Mouse (Mus musculus) layer of hippocampus, postnatal 10 days (tissue): ENCODE data around the gene Gm11037. TPM values are rescaled to one million over a fixed set of nuclear protein-coding genes. Genes with fewer than 3 reads are reported as not detected.
A peak's percentile ranks its signal among the peaks of the same experiment; 100 is the strongest.

Experiments used
- DNase-seq, 2 experiments: peaks; one replicate each; pipeline ENCODE4 v3.0.0; 2021; ENCODE audit warnings: low spot score in 2 of 2
- total RNA-seq, 2 experiments: library from RNA; stranded (reverse); gene quantifications; 2 replicates each; pipeline ENCODE4 v1.2.3; 2021

Gene Gm11037
- total RNA-seq, 2 experiments from 2014 or later, result not detected

DNA sequence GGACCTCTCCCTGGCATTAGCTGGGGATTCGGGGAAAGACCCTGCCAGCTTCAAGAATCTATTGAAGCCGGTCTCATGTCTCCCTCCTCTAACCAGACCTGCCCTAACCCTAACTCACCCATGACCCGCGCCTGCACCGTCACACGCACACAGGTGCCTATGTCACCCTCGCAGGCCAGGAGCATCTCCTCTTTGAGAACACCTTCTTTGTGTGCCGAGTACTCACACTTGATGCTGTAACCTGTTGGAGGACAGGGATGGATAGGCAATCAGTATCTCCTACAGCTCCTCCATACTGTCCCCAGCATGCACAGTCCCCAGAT is 13.7 kb downstream of the Gm11037 start:
- no peak for DNase-seq

DNA sequence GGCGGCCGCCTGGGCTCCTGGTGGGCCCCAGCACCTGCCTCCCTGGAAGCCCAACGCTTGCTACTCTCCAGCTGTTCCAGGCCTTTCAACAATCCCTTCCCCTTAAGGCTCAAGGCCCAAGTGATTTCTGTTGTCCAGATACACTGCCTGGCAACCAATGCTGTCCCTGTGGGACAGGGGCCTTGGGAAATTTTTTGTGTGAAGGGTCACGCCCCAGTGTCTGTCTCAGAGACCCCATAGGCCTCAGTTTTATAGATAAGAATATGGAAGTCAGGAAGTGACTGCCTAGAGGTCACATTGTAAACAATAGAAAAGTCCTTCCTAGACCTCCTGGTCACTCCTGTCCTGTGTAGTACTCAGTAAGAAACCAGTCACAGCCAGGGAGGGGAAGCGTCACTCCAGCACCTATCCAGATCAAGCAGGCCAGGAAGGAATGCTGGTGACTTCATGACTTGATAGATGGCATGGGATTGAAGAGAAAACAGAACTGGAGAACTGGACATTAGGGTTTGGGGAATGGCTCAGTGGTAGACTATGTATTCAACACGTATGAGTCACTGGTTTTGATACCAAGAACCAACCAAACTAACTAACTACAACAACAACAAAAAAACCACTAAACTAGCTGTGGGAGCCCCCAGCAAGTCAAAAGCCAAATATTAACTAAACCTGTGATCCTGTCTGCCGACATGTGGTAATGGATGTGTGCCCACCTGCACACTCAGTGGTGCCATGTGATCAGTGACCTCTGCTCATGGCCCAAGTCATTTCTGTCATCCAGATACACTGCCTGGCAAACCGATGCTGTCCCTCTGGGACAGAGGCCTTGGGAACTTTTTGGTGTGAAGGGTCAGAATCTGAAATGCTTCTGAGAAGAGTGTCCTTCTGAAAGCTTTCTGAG is 15.3 kb downstream of the Gm11037 start:
- DNase-seq, result no peak

DNA sequence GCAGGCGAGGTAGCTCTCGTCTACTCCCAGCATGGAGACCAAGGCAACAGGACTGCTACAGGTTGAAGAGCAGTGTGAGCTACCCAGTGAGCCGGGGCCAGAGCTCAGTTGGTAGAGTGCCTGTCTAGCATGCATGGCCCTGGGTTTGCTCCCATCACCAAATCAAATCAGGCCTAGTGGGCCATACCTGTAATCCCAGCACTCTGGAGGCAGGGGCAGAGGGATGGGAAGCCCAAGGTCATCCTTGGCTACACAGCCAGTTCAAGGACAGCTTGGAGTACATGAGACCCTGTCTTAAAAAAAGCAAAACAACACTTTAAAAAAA is 15.9 kb downstream of the Gm11037 start:
- no peak for DNase-seq

DNA sequence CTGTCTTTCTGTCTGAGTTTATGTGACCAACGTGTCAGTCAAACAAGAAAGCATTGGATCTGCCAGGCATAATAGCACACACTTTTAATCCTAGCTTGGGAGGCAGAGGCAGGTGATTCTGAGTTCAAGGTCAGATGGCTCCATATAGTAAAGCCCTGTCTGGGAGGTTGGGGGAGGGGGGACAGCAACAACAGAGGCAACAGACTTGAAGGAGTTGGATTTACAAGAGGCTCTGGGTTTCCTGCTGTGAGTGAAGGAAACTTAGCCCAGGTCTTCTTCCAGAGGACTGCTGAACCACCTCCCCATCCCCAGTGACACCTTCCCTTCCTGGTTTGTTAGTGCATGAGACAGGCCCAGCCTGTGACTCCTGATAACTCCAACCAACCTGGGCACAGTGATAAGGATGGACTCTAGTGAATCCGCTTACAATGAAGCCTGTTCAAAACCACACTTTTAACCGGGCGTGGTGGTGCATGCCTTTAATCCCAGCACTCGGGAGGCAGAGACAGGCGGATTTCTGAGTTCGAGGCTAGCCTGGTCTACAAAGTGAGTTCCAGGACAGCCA is 19.0 kb downstream of the Gm11037 start:
- DNase-seq, result no peak

DNA sequence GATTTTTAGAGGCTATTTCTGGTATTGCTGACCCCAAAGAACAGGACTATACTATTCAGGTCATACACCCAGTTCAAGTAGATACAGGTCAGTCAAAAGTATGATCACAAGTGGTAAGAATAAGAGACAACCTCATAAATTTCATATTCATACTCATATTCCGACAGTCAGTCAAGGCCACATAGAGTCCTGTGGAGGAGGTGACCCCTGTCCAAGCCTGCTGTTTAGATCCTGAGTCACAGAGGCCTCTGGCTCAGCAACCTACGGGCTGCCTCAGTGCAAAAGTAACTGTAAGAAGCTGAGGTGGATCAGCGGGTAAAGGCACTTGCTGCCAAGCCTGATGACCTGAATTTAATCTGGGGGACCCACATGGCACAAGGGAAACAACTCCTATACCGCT is 20.7 kb downstream of the Gm11037 start:
- no peak for DNase-seq

DNA sequence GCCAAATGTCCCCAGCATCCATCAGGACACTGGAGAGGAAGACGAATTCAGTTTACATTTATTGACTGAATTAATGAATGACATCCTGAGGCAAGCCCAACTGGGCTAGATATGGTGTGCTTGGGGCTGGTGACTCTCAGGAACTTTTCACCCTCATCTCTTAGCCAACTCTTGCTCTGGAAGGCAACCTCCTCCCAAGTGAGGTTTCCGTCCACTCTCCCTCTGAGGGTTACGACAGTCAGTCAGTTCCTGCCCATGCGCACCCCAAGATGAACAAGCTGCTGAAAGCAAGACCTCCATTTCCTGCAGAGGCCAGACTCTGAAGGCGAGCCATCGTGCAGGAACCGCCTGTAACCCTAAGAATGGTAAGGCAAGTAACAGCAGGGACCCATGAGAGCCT is 23.7 kb downstream of the Gm11037 start:
- no peak for DNase-seq

DNA sequence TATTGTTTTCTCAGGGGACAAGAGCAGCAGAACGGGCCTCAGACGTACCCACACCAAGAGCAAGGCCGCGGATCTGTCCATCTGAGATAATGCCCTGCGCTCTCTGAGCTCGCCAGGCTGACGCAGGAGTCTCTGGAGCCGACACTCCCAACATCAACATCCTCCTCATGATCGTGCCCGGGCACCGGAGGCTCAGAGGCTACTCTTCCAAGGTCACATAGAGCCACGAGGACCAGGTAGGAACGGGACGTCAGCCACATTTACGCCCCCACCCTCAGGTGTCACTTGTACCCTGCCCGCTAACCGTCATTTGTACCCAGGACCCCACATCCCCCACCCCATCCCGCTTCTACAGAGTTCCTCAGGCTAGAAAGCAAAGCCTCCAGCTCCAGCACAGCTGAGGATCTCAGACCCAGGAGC is 26.2 kb downstream of the Gm11037 start:
- no peak for DNase-seq

DNA sequence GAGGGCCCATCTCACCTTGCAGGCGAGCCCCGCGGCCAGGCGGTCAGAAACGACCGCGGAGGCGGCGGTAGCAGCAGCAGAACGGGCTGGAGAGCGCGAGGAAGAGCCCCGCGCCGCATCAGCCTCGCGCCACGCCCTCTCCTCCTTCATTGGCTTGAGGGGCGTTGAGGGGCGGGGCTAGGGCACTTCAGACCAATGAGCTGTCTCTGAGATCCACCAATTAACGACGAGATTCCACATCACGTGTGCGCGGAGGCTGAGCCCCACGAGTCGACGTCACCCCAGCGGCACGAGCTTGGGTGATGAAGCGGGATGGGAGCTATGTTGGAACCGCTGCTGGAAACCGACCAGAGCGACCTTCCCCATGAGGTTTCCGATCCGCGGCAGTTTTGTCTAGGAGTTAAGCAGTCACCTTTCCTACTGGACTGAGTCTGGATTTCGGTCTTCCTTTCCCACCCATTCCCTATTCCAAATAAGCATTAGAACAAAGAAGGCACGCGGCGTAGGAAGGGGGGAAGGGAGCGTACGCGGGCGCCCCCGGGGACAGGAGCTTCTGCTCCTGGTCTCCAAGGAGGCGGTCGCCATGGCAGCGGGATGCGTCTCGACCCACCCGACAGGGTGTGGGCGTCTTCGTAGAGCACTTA is 26.8 kb downstream of the Gm11037 start, which contains the start of gene 1700037H04Rik:
1700037H04Rik (minus strand) TSS at position 144 of the 644 bp plus-strand sequence.
- peak; percentile 94 to 97 for DNase-seq

DNA sequence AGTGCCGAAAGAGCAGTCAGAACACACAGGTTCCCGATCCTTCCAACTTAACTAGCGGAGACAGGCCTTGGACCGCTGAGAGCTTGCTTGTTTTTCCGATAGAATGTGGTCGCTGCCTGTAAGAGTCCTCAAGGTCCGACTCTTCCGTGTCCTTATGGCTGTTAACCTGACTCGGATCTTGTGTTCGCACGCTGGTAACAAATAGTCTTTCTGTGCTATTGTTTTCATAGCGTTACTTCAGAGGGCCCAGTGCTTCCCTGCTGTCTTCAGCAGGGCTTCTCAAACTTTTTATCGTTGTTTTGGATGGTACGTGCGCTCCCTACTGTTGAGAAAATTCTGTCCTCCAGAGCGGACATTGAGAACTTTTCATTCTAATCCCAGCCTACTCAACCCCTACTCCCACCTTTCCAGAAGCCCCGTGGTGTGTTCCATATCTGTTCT is 27.4 kb downstream of the Gm11037 start:
- no peak for DNase-seq

DNA sequence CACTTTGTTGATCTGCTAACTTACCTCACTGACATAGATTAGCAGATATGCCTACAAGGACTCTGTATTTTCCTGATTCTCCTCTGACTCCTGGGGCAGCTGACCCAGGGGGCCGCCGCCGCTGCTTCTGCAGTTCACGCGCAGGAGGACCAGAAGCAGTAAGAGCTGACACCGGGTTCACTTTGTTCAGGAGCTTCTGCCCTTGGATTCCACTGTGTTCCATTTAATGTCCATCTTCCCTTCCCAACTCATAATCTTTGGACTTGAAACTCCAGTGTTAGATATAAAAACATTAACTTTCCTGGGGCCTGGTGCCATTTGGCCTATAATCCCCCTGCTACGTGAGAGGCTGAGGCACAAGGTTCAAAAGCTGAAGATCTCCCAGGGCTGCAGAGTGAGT is 30.6 kb downstream of the Gm11037 start:
- DNase-seq, result no peak

DNA sequence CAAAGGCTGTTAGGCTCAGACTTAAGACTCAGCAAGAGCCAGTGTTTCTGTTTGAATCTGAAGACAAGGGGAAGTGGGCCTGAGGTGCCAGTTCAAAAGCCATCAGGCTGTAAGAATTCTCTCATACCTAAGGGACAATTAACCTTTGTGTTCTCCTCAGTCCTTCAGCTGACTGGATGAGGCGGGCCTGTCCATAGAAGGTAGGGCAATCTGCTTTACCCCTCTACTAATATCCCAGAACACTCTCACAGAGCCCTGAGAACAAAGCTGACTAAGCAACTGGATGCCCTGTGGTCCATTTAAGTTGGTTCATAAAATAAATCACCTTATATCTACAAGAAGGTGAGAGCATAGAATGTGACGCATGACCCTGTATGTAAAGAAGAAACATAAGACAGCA is 32.9 kb downstream of the Gm11037 start:
- DNase-seq, result no peak

DNA sequence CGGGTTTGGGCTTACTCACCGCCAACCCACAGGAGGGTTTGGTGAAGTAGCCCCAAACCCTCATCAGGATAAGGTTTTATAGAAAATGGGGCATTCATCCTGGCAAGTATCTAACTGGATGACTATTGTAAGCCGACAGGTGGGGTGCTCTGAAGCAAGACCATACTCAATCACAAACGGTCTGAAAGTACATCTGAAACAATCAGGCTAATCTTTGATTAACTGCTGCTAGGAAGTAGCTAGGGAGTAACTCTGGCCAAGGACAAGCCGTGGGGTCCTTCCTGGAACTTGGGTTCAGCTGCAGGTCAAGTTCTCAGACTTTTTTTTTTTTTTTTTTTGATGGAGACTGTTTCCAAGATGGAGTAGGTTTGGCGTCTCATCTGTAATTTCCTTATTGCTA is 34.7 kb downstream of the Gm11037 start:
- DNase-seq, result no peak

DNA sequence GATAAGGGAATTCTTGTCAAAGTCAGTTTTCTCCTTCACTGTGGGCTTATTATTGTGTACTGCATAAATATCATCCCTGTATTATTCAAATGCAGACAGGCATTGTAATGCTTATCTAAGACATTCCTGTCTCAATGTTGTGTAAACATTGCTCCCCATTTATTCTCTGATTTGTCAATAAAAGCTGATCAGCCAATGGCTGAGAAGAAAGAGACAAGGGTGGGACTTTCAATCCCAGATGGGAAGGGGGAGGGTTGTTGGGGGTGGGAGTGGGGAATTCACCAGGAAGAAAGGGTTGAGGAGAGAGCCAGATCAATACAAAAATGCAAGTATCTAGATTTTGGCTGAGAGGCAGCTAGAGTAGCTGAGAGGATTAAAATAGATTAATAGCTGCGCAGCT is 35.6 kb downstream of the Gm11037 start:
- no peak for DNase-seq

DNA sequence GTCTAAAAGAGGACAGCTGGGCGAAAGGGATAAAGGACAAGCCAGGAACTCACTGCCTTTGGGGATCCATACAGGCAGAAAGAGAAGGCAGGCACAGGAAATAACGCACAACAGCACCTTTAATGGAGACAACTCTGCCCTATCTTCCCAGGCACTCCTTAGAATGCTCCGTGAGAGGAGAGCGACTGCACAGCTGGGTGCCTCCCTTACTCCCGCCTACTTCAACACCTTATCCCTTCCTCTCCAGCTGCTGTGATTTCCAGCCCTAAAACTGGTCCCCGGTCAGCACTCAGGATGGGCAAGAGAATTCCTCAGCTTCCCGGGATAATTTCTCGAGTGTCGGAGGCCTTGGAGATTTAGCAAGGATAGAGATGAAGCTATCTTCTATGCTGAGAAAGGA is 37.6 kb downstream of the Gm11037 start:
- DNase-seq, result no peak

DNA sequence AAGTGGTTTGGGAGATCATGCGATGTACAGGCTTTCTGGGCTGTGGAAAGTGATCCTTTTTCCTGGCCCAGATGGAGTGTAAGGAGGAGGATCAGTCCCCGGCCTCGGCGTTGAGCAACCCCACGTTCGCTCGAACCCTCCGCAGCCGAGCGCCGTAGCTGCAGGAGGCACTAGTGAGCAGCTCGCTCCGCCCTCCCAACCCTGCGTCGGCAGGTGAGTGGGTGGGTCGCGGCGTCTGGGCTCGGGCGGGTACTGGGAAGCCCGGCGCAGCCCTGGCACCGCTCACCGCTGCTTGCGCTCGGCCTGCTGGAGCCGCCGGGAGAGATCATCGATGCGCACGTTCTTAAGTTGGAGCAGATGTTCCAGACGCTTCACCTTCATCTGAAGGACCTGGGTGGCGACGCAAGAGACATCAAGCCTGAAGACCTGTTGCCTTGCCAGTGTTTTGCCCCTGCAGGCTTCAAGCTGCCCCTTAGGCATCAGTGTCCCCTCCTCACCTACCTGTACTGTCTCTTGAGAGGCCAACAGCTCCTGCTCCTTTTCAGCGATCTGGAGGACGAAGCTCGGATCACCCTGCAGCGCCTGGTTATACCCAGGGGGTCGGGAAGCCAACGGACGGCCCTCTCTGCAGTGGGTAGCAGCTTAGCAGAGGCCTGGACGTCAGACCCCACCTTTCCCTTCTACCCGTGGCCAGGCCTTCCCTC is 38.3 kb downstream of the Gm11037 start:
- peak; percentile 58 to 76 for DNase-seq

DNA sequence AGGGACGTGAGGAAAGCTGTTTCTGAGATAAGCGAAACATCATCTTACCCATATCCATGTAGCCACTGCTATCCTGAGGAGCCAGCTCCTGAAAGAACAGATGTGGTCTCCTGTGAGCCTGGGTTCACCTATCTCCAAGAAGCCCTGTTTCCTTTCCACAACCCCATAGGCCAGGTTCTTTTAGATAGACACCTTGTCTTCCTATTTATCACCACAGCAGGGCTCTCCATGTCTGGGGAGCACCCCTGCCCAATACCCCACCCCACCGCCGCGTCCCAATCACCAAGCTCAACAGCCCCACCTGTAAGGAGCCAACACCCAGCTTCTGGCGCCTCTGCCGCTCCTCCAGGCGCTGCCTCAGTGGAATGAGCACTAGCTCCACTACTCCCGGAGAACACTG is 39.0 kb downstream of the Gm11037 start:
- no peak for DNase-seq

DNA sequence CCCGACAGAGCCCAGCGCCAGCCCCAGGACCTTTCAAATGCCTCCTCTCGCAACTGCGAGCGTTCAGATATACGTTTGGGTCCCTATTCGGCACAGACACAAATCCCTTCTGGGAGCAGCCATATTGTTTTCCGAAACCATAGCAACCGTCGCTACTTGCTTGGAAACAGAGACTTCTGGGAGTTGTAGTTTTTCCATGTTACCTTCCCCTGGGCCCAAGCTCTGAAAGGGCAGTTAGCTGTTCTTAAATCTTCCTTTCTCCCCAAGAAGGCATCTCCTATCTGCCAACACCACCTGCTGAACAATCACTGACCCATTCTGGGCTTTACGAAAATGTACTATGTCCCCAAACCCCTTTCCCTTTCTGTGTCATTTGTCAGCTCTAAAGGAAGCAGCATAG is 41.4 kb downstream of the Gm11037 start:
- peak; percentile 48 to 54 for DNase-seq

DNA sequence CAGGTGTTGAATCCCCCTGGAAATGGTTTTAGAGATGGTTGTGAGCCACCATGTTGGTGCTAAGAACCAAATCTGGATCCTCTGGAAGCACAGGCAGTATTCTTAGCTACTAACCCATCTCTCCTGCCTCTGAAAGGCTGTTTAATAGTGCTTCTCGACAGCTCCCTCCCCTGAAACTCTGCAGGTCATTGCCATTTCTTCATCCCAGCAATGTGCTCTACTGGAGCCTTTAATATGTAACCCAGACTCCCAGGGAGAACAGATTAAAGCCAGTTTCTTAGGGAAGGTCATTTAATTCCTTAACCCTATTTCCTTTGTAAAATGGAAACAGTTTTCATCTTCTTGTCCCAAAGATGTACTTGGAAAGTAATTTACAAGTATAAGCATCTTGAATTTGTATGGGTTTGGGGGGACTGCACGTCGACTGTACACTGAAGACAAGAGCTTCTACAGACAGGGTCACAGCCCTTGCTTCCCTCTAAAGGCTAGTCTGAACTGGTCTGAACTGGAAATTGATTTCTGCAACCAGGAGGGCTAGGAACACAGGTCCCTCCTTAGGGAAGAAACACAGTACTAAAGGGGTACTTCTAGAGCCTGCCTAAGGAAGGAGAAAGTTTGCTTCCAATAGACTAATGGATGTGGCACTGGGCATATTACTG is 42.1 kb downstream of the Gm11037 start:
- no peak for DNase-seq

DNA sequence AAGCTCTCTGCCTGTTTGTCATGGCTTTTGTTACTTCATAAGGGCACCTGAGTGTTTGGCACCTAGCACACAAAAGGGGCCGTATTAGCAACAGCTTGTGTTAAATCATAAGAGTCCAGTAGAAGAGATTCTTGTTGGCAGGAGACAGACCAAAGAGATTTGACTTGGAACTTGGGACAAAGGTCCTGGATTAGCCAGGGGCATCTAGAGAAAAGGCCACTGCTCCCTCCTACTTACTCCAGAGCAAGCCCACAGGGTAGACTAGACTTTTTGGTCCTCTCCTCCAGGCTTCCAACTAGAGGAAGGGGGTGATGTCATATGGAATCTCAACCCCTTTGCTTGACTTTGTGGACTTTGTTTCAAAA is 42.6 kb downstream of the Gm11037 start:
- DNase-seq, result no peak

DNA sequence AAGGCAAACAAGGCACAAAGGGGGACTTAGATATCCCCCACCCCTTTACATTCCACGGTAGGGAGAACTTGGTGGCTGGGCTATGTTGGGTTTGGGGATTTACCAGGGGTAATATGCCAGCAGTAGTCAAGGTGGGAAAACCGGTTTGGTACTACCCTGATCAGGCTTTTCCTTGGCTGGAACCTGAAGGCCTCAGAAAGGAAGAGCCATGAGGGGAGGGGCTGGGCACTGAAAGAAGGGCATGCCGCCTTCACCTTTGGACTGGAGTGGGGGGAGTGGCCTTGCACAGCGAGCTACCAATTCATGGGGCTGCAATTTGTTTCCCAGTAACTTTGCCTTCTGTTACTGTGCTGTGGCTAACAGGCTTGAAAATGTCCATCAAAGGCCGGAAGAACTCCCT is 43.2 kb downstream of the Gm11037 start:
- no peak for DNase-seq

DNA sequence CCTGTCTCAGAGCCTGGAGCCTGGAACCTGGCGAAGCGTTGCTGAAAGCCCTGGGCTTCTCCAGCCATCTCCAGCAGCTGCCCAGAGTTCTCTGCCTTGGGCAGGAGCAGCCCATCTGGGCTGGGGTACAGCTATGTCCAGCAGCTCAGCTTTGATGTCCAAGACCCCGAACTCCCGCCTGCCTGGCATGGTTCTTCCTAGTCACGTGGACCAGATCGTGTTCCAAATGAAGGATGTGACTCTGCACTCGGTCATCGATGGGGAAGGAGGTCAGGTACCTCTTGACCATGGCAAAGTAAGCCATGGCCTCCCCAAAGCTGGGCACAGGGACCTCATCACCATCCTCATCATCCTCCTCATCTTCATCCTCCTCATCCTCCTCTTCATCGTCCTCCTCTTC is 44.6 kb downstream of the Gm11037 start:
- no peak for DNase-seq
